In the genomic region with DNA sequence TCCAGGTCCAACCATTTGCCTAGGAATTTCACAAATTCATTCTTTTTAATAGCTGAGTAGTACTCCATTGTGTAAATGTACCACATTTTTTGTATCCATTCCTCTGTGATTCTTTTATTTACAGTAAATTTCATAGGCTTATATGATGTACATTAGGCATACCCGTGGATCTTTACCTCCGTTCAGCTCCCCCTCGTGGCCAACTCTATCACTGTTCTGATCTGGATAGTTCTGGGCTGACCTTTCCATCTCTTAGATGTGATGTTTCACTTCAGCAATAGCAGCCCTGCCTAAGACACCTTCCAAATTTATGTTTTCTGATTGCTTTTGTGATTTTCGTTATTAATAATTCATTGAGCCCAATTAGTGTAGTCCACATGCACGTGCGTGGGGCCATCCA, we compare ENCODE assay signal across 15 mouse cellular contexts. TPM values are rescaled to one million over a fixed set of nuclear protein-coding genes. Genes with fewer than 3 reads are reported as not detected.
DNase-seq lines count a peak whose midpoint lies in the region; ATAC-seq and TF ChIP-seq lines count a peak whose summit lies in the region.
"Had no signal": no experiment of that assay in that cellular context is flagged by ENCODE, and none has a peak within 500 bp of the region (broad histone marks: within the 10 kb centered on the region; RNA-seq: fewer than 3 reads in every experiment).

No protein-coding gene starts in this region.

- peak; percentile 16 for TF ChIP-seq CTCF in E14TG2a.4 (conservative IDR thresholded peaks at IDR 0.05; ENCODE audit: low read length)

- no peaks in the 10 kb centered on the region for H3K4me1 ChIP-seq in kidney, embryonic 15.5 days
- H3K4me1 ChIP-seq in E14TG2a.4 (replicated peaks; ENCODE audit: low read depth, low read length): no peaks in the 10 kb centered on the region
- no peaks in the 10 kb centered on the region for H3K4me1 ChIP-seq in midbrain, embryonic 15.5 days
- H3K4me1 ChIP-seq: forebrain, embryonic 13.5 days; midbrain, embryonic 10.5 days; neural tube, embryonic 13.5 days had no signal

- H3K27ac ChIP-seq in kidney, embryonic 15.5 days: no peak overlapping the region
- no peak overlapping the region for H3K27ac ChIP-seq in midbrain, embryonic 15.5 days
- H3K27ac ChIP-seq: forebrain, embryonic 13.5 days; midbrain, embryonic 10.5 days; neural tube, embryonic 13.5 days had no signal

- ATAC-seq in kidney, embryonic 15.5 days (replicated peaks; ENCODE audit: low FRiP score): no peak
- peak; percentile 74 for ATAC-seq in common myeloid progenitor, adult 5-6 weeks (replicated peaks; ENCODE audit: low read depth, poor library complexity, severe bottlenecking)
- ATAC-seq in midbrain, embryonic 15.5 days (replicated peaks): no peak
- ATAC-seq: forebrain, embryonic 13.5 days had no signal

- no peak overlapping the region for H3K9ac ChIP-seq in kidney, embryonic 15.5 days
- H3K9ac ChIP-seq in midbrain, embryonic 15.5 days: no peak overlapping the region
- H3K9ac ChIP-seq: forebrain, embryonic 13.5 days; neural tube, embryonic 13.5 days had no signal

- H3K4me3 ChIP-seq in kidney, embryonic 15.5 days (replicated peaks): no peak overlapping the region
- no peak overlapping the region for H3K4me3 ChIP-seq in E14TG2a.4 (replicated peaks; ENCODE audit: low read length)
- no peak overlapping the region for H3K4me3 ChIP-seq in midbrain, embryonic 15.5 days
- H3K4me3 ChIP-seq: forebrain, embryonic 13.5 days; midbrain, embryonic 10.5 days; neural tube, embryonic 13.5 days had no signal

- no peak overlapping the region for H3K4me2 ChIP-seq in kidney, embryonic 15.5 days
- H3K4me2 ChIP-seq in midbrain, embryonic 15.5 days: no peak overlapping the region
- H3K4me2 ChIP-seq: forebrain, embryonic 13.5 days; neural tube, embryonic 13.5 days had no signal

- no peaks in the 10 kb centered on the region for H3K9me3 ChIP-seq in kidney, embryonic 15.5 days (replicated peaks)
- H3K9me3 ChIP-seq in E14TG2a.4 (ENCODE audit: low read length): no peaks in the 10 kb centered on the region
- H3K9me3 ChIP-seq in midbrain, embryonic 15.5 days: no peaks in the 10 kb centered on the region
- H3K9me3 ChIP-seq: forebrain, embryonic 13.5 days; midbrain, embryonic 10.5 days; neural tube, embryonic 13.5 days had no signal

- H3K36me3 ChIP-seq in kidney, embryonic 15.5 days: no peaks in the 10 kb centered on the region
- no peaks in the 10 kb centered on the region for H3K36me3 ChIP-seq in E14TG2a.4 (ENCODE audit: insufficient read depth, low read length)
- no peaks in the 10 kb centered on the region for H3K36me3 ChIP-seq in midbrain, embryonic 15.5 days (replicated peaks)
- H3K36me3 ChIP-seq: midbrain, embryonic 10.5 days; neural tube, embryonic 13.5 days had no signal

- DNase-seq in adrenal gland, adult 2 months: peak; percentile 15
- no peak for DNase-seq in adrenal gland, postnatal 4 days (ENCODE audit: low spot score in 2 of 2)
- DNase-seq in kidney, postnatal 36 days: peak; percentile 1 to 20
- DNase-seq in left cerebral cortex, postnatal 10 days (ENCODE audit: extremely low spot score in 1 of 2, low spot score in 2 of 2): no peak
- DNase-seq: gastrocnemius, postnatal 25 days; kidney, adult 9 months; layer of hippocampus, postnatal 36 days; right cerebral cortex, postnatal 14 days had no signal

- intact Hi-C loops in left cerebral cortex, postnatal 10 days (cut with DNase I): no loop called here

- H3K27me3 ChIP-seq in kidney, embryonic 15.5 days: no peaks in the 10 kb centered on the region
- no peaks in the 10 kb centered on the region for H3K27me3 ChIP-seq in E14TG2a.4 (ENCODE audit: insufficient read depth, low read length)
- H3K27me3 ChIP-seq in midbrain, embryonic 15.5 days (replicated peaks): no peaks in the 10 kb centered on the region
- H3K27me3 ChIP-seq: forebrain, embryonic 13.5 days; neural tube, embryonic 13.5 days had no signal

- WGBS in kidney, embryonic 15.5 days: 80% methylated on average over 6 of the region's 6 CpGs
- 76% methylated on average over 6 of the region's 6 CpGs for WGBS in midbrain, embryonic 15.5 days

RNA-seq across cellular contexts. Expression of gene Slc16a7, which starts 29.5 kb away (rescaled TPM):
- 10 to 100 TPM; 11.6 to 15.9 TPM for total RNA-seq in adrenal gland, adult 2 months (2021)
- polyA plus RNA-seq in adrenal gland, adult 2 months (2012; rRNA removed): 1.1 TPM in 2 replicates
- 10 to 100 TPM; 12.1 to 14.2 TPM for total RNA-seq in adrenal gland, postnatal 4 days (2021)
- polyA plus RNA-seq in kidney, embryonic 15.5 days (2015; fragmentation: Nextera tagmentation; extraction: Ambion mirVana): 7.3 and 9.0 TPM in 2 replicates
- 7.9 and 13.8 TPM in 2 replicates for total RNA-seq in common myeloid progenitor, adult 5-6 weeks (2017)
- 100 to 1,000 TPM; 115 to 122 TPM for total RNA-seq in left cerebral cortex, postnatal 10 days (2021)
- polyA plus RNA-seq in midbrain, embryonic 15.5 days (2015; fragmentation: Nextera tagmentation; extraction: Ambion mirVana): 8.9 and 11.0 TPM in 2 replicates

Comparison
In these comparisons a context has a peak if more than half of its experiments do, and no peak if none do; other contexts are left out.
1. DNase-seq: peak in adrenal gland, adult 2 months (single experiment) and kidney, postnatal 36 days (2 of 2); none in adrenal gland, postnatal 4 days (0 of 2) and left cerebral cortex, postnatal 10 days (0 of 2).